Mouse (Mus musculus) macrophage (primary cell): ENCODE data around the gene Tmem63a. TPM values are rescaled to one million over a fixed set of nuclear protein-coding genes. Genes with fewer than 3 reads are reported as not detected.
"Not testable (repeated sequence)": the region's sequence is repeated elsewhere in the genome, so short reads cannot be mapped to it uniquely, and the experiment has no call there.

ENCODE experiments used
- H3K27ac ChIP-seq: fragments of 350-480 bp; formaldehyde crosslinking; 2 replicates; pipeline ENCODE4 v1.9.0; 2021
- H3K36me3 ChIP-seq: fragments of 350-480 bp; formaldehyde crosslinking; 2 replicates; pipeline ENCODE4 v1.9.0; 2021; ENCODE audit errors: inconsistent target
- H3K4me3 ChIP-seq: fragments of 350-480 bp; formaldehyde crosslinking; 2 replicates; pipeline ENCODE4 v1.9.0; 2021; ENCODE audit errors: inconsistent target
- H3K79me2 ChIP-seq: fragments of 350-480 bp; formaldehyde crosslinking; 2 replicates; pipeline ENCODE4 v1.9.0; 2021; ENCODE audit errors: inconsistent target
- WGBS: methylation state at CpG from one replicate; pipeline ENCODE4 v1.1.7; 2026; ENCODE audit warnings: inconsistent platforms; ENCODE audit not compliant: missing documents; 5-methylcytosine and 5-hydroxymethylcytosine counted together
- polyA plus RNA-seq: library from polyadenylated mRNA; stranded (reverse); fragments of 250-400 nt; gene quantifications from 3 replicates; pipeline ENCODE4 v1.2.4, GENCODE M21; 2018; ENCODE audit warnings: inconsistent platforms
- total RNA-seq, 78 experiments: library from RNA; depleted of rRNA; stranded (reverse); fragments of 250-400 nt; gene quantifications; 1 replicate in 9 of 78; 2 replicates in 24 of 78; 3 replicates in 43 of 78; 4 replicates in 2 of 78; pipeline ENCODE4 v1.2.4; 2018; ENCODE audit warnings: inconsistent platforms in 56 of 78

Gene Tmem63a
- 10 to 100 TPM; 16.7 to 54.7 (median 36.4) TPM for total RNA-seq (2018; cell fraction: chromatin; rRNA removed)
- 10 to 100 TPM; 12.9 to 22.6 (median 18.5) TPM for total RNA-seq (2018; cell fraction: cytosol; rRNA removed)
- total RNA-seq (2018; cell fraction: nucleus; rRNA removed), result 10 to 100 TPM; 15.0 to 41.3 (median 25.5) TPM
- polyA plus RNA-seq, result 15.0 to 21.6 TPM (median 19.5 TPM) in 3 replicates

GRCm38 (mm10) chr1:180942166-180943031, at the start of gene Tmem63a:
Gene Tmem63a, plus strand, starts transcription at chr1:180942344.
- H3K4me3 ChIP-seq, result peak within 1 kb of the TSS; percentile 69
- H3K27ac ChIP-seq, result peak within 1 kb of the TSS; percentile 55
- H3K79me2 ChIP-seq, result peaks cover 26% of the 10 kb centered on the region
- under 1% methylated on average over 69 of the region's 73 CpGs for WGBS
- H3K36me3 ChIP-seq, result no peaks in the 10 kb centered on the region

GRCm38 (mm10) chr1:180892808-180893207, 49.3 kb upstream of the Tmem63a start, which contains the start of gene Lefty2:
Gene Lefty2, plus strand, starts transcription at chr1:180893108.
- WGBS, result 96% methylated on average over 10 of the region's 10 CpGs
- Histone ChIP-seq H3K4me3 (no peak within 1 kb of the TSS), H3K27ac (no peak within 1 kb of the TSS), H3K36me3 (no peaks in the 10 kb centered on the region), H3K79me2 (no peaks in the 10 kb centered on the region)

GRCm38 (mm10) chr1:180894088-180894987, 47.8 kb upstream of the Tmem63a start:
- H3K4me3 ChIP-seq, H3K79me2 ChIP-seq, H3K27ac ChIP-seq, H3K36me3 ChIP-seq: not testable (repeated sequence)
- 23% methylated on average over 34 of the region's 51 CpGs for WGBS

GRCm38 (mm10) chr1:180901107-180901506, 41.0 kb upstream of the Tmem63a start:
- Histone ChIP-seq H3K4me3 (no peak overlapping the region), H3K36me3 (no peaks in the 10 kb centered on the region), H3K79me2 (peaks cover 18% of the 10 kb centered on the region; the same call in 1 of the 2 replicates), H3K27ac (no peak overlapping the region)
- WGBS, result 3% methylated on average over 3 of the region's 4 CpGs

- H3K27ac ChIP-seq, result no peak overlapping the region
Measured at GRCm38 (mm10) chr1:180902915-180903314, 39.2 kb upstream of the Tmem63a start.

GRCm38 (mm10) chr1:180903666-180904038, 38.5 kb upstream of the Tmem63a start:
- WGBS, result 29% methylated on average over 10 of the region's 10 CpGs
- peak overlapping the region; percentile 53 for H3K4me3 ChIP-seq
- peaks cover 16% of the 10 kb centered on the region; the same call in 1 of the 2 replicates for H3K36me3 ChIP-seq
- peaks cover 18% of the 10 kb centered on the region; the same call in 1 of the 2 replicates for H3K79me2 ChIP-seq
- H3K27ac ChIP-seq, result peak overlapping the region; percentile 39

More at GRCm38 (mm10) chr1:180902915-180903314, 39.2 kb upstream of the Tmem63a start:
- WGBS, result 54% methylated on average over 4 of the region's 5 CpGs
- H3K36me3 ChIP-seq, result peaks cover 9% of the 10 kb centered on the region; the same call in 1 of the 2 replicates
- H3K79me2 ChIP-seq, result peaks cover 18% of the 10 kb centered on the region; the same call in 1 of the 2 replicates
- no peak overlapping the region for H3K4me3 ChIP-seq

- under 1% methylated on average over 51 of the region's 52 CpGs for WGBS
- H3K36me3 ChIP-seq, result peaks cover 16% of the 10 kb centered on the region; the same call in 1 of the 2 replicates
- H3K27ac ChIP-seq, result peak within 1 kb of the TSS; percentile 39
- H3K4me3 ChIP-seq, result peak within 1 kb of the TSS; percentile 53
- peaks cover 18% of the 10 kb centered on the region; the same call in 1 of the 2 replicates for H3K79me2 ChIP-seq
Measured at GRCm38 (mm10) chr1:180904039-180904814, 37.9 kb upstream of the Tmem63a start, which contains the start of gene Pycr2. Gene Pycr2, plus strand, starts transcription at chr1:180904293.

- Histone ChIP-seq H3K36me3 (peaks cover 16% of the 10 kb centered on the region; the same call in 1 of the 2 replicates), H3K4me3 (peak overlapping the region; percentile 53), H3K79me2 (peaks cover 18% of the 10 kb centered on the region; the same call in 1 of the 2 replicates), H3K27ac (0 out of 2 replicates have a peak overlapping the region, but pooled peaks have one; percentile 4)
- WGBS, result 2% methylated on average over 5 of the region's 5 CpGs
Measured at GRCm38 (mm10) chr1:180904815-180905080, 37.4 kb upstream of the Tmem63a start.

- WGBS, result 70% methylated on average over 6 of the region's 6 CpGs
- Histone ChIP-seq H3K79me2 (peaks cover 18% of the 10 kb centered on the region; the same call in 1 of the 2 replicates), H3K27ac (no peak overlapping the region), H3K4me3 (no peak overlapping the region), H3K36me3 (peaks cover 16% of the 10 kb centered on the region; the same call in 1 of the 2 replicates)
Measured at GRCm38 (mm10) chr1:180905307-180905706, 36.8 kb upstream of the Tmem63a start.

- Histone ChIP-seq H3K79me2 (peaks cover 18% of the 10 kb centered on the region; the same call in 1 of the 2 replicates), H3K4me3 (no peak overlapping the region), H3K36me3 (peaks cover 16% of the 10 kb centered on the region; the same call in 1 of the 2 replicates), H3K27ac (no peak overlapping the region)
- 98% methylated on average over 17 of the region's 17 CpGs for WGBS
Measured at GRCm38 (mm10) chr1:180905876-180906275, 36.3 kb upstream of the Tmem63a start.

GRCm38 (mm10) chr1:180906461-180907147, 35.5 kb upstream of the Tmem63a start:
- Histone ChIP-seq H3K79me2 (peaks cover 18% of the 10 kb centered on the region; the same call in 1 of the 2 replicates), H3K4me3 (no peak overlapping the region), H3K27ac (no peak overlapping the region), H3K36me3 (peaks cover 16% of the 10 kb centered on the region; the same call in 1 of the 2 replicates)
- WGBS, result 95% methylated on average over 18 of the region's 24 CpGs

- H3K27ac ChIP-seq, result no peak overlapping the region
- no peak overlapping the region for H3K4me3 ChIP-seq
- H3K79me2 ChIP-seq, result peaks cover under 1% of the 10 kb centered on the region; the same call in 1 of the 2 replicates
- H3K36me3 ChIP-seq, result peaks cover 16% of the 10 kb centered on the region; the same call in 1 of the 2 replicates
- 66% methylated on average over 8 of the region's 8 CpGs for WGBS
Measured at GRCm38 (mm10) chr1:180911138-180911537, 31.0 kb upstream of the Tmem63a start.
